Mouse (Mus musculus): ENCODE data around the gene Tceal5.

Gene Tceal5

GRCm38 (mm10) chrX:136172118-136172551 lies 31.5 kb downstream of the Tceal5 start, which contains the start of gene Tceal8:
TSS of gene Tceal8 (minus strand) at chrX:136172342.
- DNase-seq (ENCODE audit: low spot score in 2 of 2): peak; percentile 12 to 20

GRCm38 (mm10) chrX:136171189-136172117 lies 32.2 kb downstream of the Tceal5 start:
- no peak for DNase-seq (ENCODE audit: low spot score in 2 of 2)

- no peak for DNase-seq (ENCODE audit: low spot score in 2 of 2)
Observed at GRCm38 (mm10) chrX:136170625-136171024, 33.1 kb downstream of the Tceal5 start.
